Mouse (Mus musculus): ENCODE measurements at regions not wholly inside any gene's neighbourhood (a gene's known extent, or its start where the extent isn't known, plus 50 kb on each side); places are given as distances from the start of the nearest gene placed in this dataset.
"Not testable (repeated sequence)": the region's sequence is repeated elsewhere in the genome, so short reads cannot be mapped to it uniquely, and the experiment has no call there.

- H3K36me3 ChIP-seq: no peaks in the 10 kb centered on the region
- ATAC-seq: no peak
- H3K27me3 ChIP-seq (replicated peaks): no peaks in the 10 kb centered on the region
- no peak overlapping the region for H3K4me3 ChIP-seq
- H3K4me1 ChIP-seq: peaks cover 14% of the 10 kb centered on the region; the same call in 1 of the 2 replicates
- no peak overlapping the region for H3K27ac ChIP-seq
- 81% methylated on average over 3 of the region's 3 CpGs for WGBS (ENCODE audit: insufficient replicate concordance)
- no peak overlapping the region for H3K9ac ChIP-seq
- H3K9me3 ChIP-seq (replicated peaks): no peaks in the 10 kb centered on the region
- no peak overlapping the region for H3K4me2 ChIP-seq
These were observed 55.5 kb downstream of the Zfp281 start for GRCm38 (mm10) chr1:136680173-136680572.

- H3K27ac ChIP-seq; H3K4me2 ChIP-seq; H3K4me3 ChIP-seq; ATAC-seq; H3K36me3 ChIP-seq; H3K27me3 ChIP-seq (replicated peaks); H3K9ac ChIP-seq; H3K9me3 ChIP-seq (replicated peaks): not testable (repeated sequence)
- 66% methylated on average over 10 of the region's 10 CpGs for WGBS (ENCODE audit: insufficient replicate concordance)
- peaks cover 25% of the 10 kb centered on the region; the same call in 1 of the 2 replicates for H3K4me1 ChIP-seq
These were observed 57.6 kb downstream of the Zfp281 start for GRCm38 (mm10) chr1:136682311-136682710.

GRCm38 (mm10) chr1:136683061-136683531 lies 58.4 kb downstream of the Zfp281 start:
- Histone ChIP-seq H3K27me3 (replicated peaks) (no peaks in the 10 kb centered on the region), H3K9me3 (replicated peaks) (no peaks in the 10 kb centered on the region), H3K4me1 (peaks cover 25% of the 10 kb centered on the region; the same call in 1 of the 2 replicates), H3K4me2 (no peak overlapping the region), H3K36me3 (no peaks in the 10 kb centered on the region), H3K9ac (no peak overlapping the region), H3K27ac (no peak overlapping the region), H3K4me3 (no peak overlapping the region)
- WGBS (ENCODE audit: insufficient replicate concordance): 69% methylated on average over 3 of the region's 3 CpGs
- ATAC-seq: no peak

- Histone ChIP-seq H3K4me3 (no peak overlapping the region), H3K27ac (no peak overlapping the region), H3K27me3 (replicated peaks) (no peaks in the 10 kb centered on the region), H3K4me2 (no peak overlapping the region), H3K36me3 (no peaks in the 10 kb centered on the region), H3K9me3 (replicated peaks) (no peaks in the 10 kb centered on the region), H3K9ac (no peak overlapping the region), H3K4me1 (peaks cover 25% of the 10 kb centered on the region; the same call in 1 of the 2 replicates)
- WGBS (ENCODE audit: insufficient replicate concordance): 61% methylated on average over 10 of the region's 10 CpGs
- no peak for ATAC-seq
These were observed 58.9 kb downstream of the Zfp281 start for GRCm38 (mm10) chr1:136683561-136684131.

- no peaks in the 10 kb centered on the region for H3K27me3 ChIP-seq (replicated peaks)
- no peak overlapping the region for H3K4me3 ChIP-seq
- no peak for ATAC-seq
- H3K4me1 ChIP-seq: peaks cover 25% of the 10 kb centered on the region; the same call in 1 of the 2 replicates
- H3K4me2 ChIP-seq: no peak overlapping the region
- H3K9me3 ChIP-seq (replicated peaks): no peaks in the 10 kb centered on the region
- H3K36me3 ChIP-seq: no peaks in the 10 kb centered on the region
- 81% methylated on average over 5 of the region's 5 CpGs for WGBS (ENCODE audit: insufficient replicate concordance)
- no peak overlapping the region for H3K9ac ChIP-seq
- no peak overlapping the region for H3K27ac ChIP-seq
These were observed 59.8 kb downstream of the Zfp281 start for GRCm38 (mm10) chr1:136684481-136684880.

- H3K4me3 ChIP-seq: peak overlapping the region; percentile 46
- H3K27ac ChIP-seq: peak overlapping the region; percentile 41; the same call in 1 of the 2 replicates
- no peaks in the 10 kb centered on the region for H3K9me3 ChIP-seq (replicated peaks)
- peak overlapping the region; percentile 25; the same call in 1 of the 2 replicates for H3K9ac ChIP-seq
- WGBS (ENCODE audit: insufficient replicate concordance): 45% methylated on average over 13 of the region's 13 CpGs
- H3K4me1 ChIP-seq: peaks cover 25% of the 10 kb centered on the region; the same call in 1 of the 2 replicates
- H3K27me3 ChIP-seq (replicated peaks): no peaks in the 10 kb centered on the region
- H3K36me3 ChIP-seq: no peaks in the 10 kb centered on the region
- ATAC-seq: 0 out of 2 replicates have a peak, but pooled peaks have one; percentile 31
- peak overlapping the region; percentile 58 for H3K4me2 ChIP-seq
These were observed 60.7 kb downstream of the Zfp281 start for GRCm38 (mm10) chr1:136685191-136686060.

- Histone ChIP-seq H3K9ac (no peak overlapping the region), H3K4me3 (no peak overlapping the region), H3K27me3 (replicated peaks) (no peaks in the 10 kb centered on the region), H3K27ac (no peak overlapping the region), H3K9me3 (replicated peaks) (no peaks in the 10 kb centered on the region), H3K4me2 (no peak overlapping the region), H3K4me1 (peaks cover 25% of the 10 kb centered on the region; the same call in 1 of the 2 replicates), H3K36me3 (no peaks in the 10 kb centered on the region)
- ATAC-seq: no peak
These were observed 61.8 kb downstream of the Zfp281 start for GRCm38 (mm10) chr1:136686467-136686866.

- H3K36me3 ChIP-seq: no peaks in the 10 kb centered on the region
- 26% methylated on average over 2 of the region's 2 CpGs for WGBS (ENCODE audit: insufficient replicate concordance)
- H3K4me3 ChIP-seq: no peak overlapping the region
- H3K4me2 ChIP-seq: no peak overlapping the region
- no peak overlapping the region for H3K27ac ChIP-seq
- H3K9me3 ChIP-seq (replicated peaks): no peaks in the 10 kb centered on the region
- H3K27me3 ChIP-seq (replicated peaks): no peaks in the 10 kb centered on the region
- H3K9ac ChIP-seq: no peak overlapping the region
- H3K4me1 ChIP-seq: peaks cover 17% of the 10 kb centered on the region; the same call in 1 of the 2 replicates
- no peak for ATAC-seq
These were observed 65.4 kb downstream of the Zfp281 start for GRCm38 (mm10) chr1:136690068-136690467.

GRCm38 (mm10) chr1:136693421-136693820 lies 68.7 kb downstream of the Zfp281 start:
- no peak overlapping the region for H3K4me2 ChIP-seq
- ATAC-seq: no peak
- H3K36me3 ChIP-seq: no peaks in the 10 kb centered on the region
- H3K9me3 ChIP-seq (replicated peaks): no peaks in the 10 kb centered on the region
- no peak overlapping the region for H3K9ac ChIP-seq
- no peaks in the 10 kb centered on the region for H3K27me3 ChIP-seq (replicated peaks)
- no peak overlapping the region for H3K4me3 ChIP-seq
- WGBS (ENCODE audit: insufficient replicate concordance): 37% methylated on average over 5 of the region's 5 CpGs
- no peak overlapping the region; the same call in 1 of the 2 replicates for H3K27ac ChIP-seq
- H3K4me1 ChIP-seq: peaks cover 14% of the 10 kb centered on the region

- H3K9me3 ChIP-seq (replicated peaks): no peaks in the 10 kb centered on the region
- ATAC-seq: no peak
- 33% methylated on average over 7 of the region's 7 CpGs for WGBS (ENCODE audit: insufficient replicate concordance)
- H3K27me3 ChIP-seq (replicated peaks): no peaks in the 10 kb centered on the region
- H3K4me2 ChIP-seq: no peak overlapping the region
- no peaks in the 10 kb centered on the region for H3K36me3 ChIP-seq
- peaks cover 21% of the 10 kb centered on the region for H3K4me1 ChIP-seq
- H3K9ac ChIP-seq: no peak overlapping the region
- no peak overlapping the region for H3K27ac ChIP-seq
- H3K4me3 ChIP-seq: no peak overlapping the region
These were observed 70.3 kb downstream of the Zfp281 start for GRCm38 (mm10) chr1:136694983-136695382.

GRCm38 (mm10) chr1:136696077-136696641 lies 71.5 kb downstream of the Zfp281 start:
- H3K4me2 ChIP-seq: peak overlapping the region; percentile 24
- no peak for ATAC-seq
- H3K4me3 ChIP-seq: no peak overlapping the region
- H3K27ac ChIP-seq: no peak overlapping the region
- H3K9me3 ChIP-seq (replicated peaks): no peaks in the 10 kb centered on the region
- WGBS (ENCODE audit: insufficient replicate concordance): 34% methylated on average over 19 of the region's 19 CpGs
- H3K4me1 ChIP-seq: peaks cover 21% of the 10 kb centered on the region
- H3K27me3 ChIP-seq (replicated peaks): no peaks in the 10 kb centered on the region
- no peak overlapping the region for H3K9ac ChIP-seq
- no peaks in the 10 kb centered on the region for H3K36me3 ChIP-seq

Measured in liver, embryonic 12.5 days (tissue).